Mouse (Mus musculus) lung, embryonic 15.5 days (tissue): Measurements from ENCODE around the gene Eif2b2. TPM values are rescaled to one million over a fixed set of nuclear protein-coding genes. Genes with fewer than 3 reads are reported as not detected.

Experiments
- ATAC-seq: fragments of 200-750 bp; cut with Nextera tagmentation; 2 replicates; pipeline ENCODE4 v1.8.0; 2017; ENCODE audit warnings: moderate number of reproducible peaks, borderline replicate concordance; ENCODE audit not compliant: low FRiP score, low TSS enrichment; ENCODE audit errors: extremely low read depth
- H3K27ac ChIP-seq: fragments of 300-500 bp; sonication (generic); 2 replicates; pipeline ENCODE4 v1.5.1; 2015; ENCODE audit warnings: moderate library complexity, mild to moderate bottlenecking, inconsistent platforms
- H3K27me3 ChIP-seq: fragments of 300-500 bp; sonication (generic); 2 replicates; pipeline ENCODE4 v1.6.1; 2015; ENCODE audit warnings: inconsistent platforms
- H3K36me3 ChIP-seq: fragments of 300-500 bp; sonication (generic); 2 replicates; pipeline ENCODE4 v1.6.1; 2015; ENCODE audit warnings: inconsistent platforms
- H3K4me1 ChIP-seq: fragments of 300-500 bp; sonication (generic); 2 replicates; pipeline ENCODE4 v1.6.1; 2015; ENCODE audit warnings: inconsistent platforms
- H3K4me2 ChIP-seq: fragments of 300-500 bp; sonication (generic); 2 replicates; pipeline ENCODE4 v1.6.1; 2015; ENCODE audit warnings: inconsistent platforms, mild to moderate bottlenecking, moderate library complexity
- H3K4me3 ChIP-seq: fragments of 300-500 bp; sonication (generic); 2 replicates; pipeline ENCODE4 v1.5.1; 2015; ENCODE audit warnings: mild to moderate bottlenecking, inconsistent platforms
- H3K9ac ChIP-seq: fragments of 300-500 bp; sonication (generic); 2 replicates; pipeline ENCODE4 v1.6.1; 2015; ENCODE audit warnings: inconsistent platforms
- H3K9me3 ChIP-seq: fragments of 300-500 bp; sonication (generic); 2 replicates; pipeline ENCODE4 v1.6.1; 2016; ENCODE audit warnings: inconsistent platforms
- WGBS: fragments of 180-500 bp; shearing (Covaris S2); methylation state at CpG from one replicate; pipeline ENCODE4 v1.1.7; 2015; 5-methylcytosine and 5-hydroxymethylcytosine counted together
- polyA plus RNA-seq: library from polyadenylated mRNA; unstranded; fragments of >200 nt; fragmentation: Nextera tagmentation; extraction: Ambion mirVana; gene quantifications from 2 replicates; pipeline ENCODE4 v1.2.1, GENCODE M21; 2015

Gene Eif2b2
- polyA plus RNA-seq, 1 experiment from 2014 or later: 88.2 TPM

GRCm38 (mm10) chr12:85195086-85195485 is 24.2 kb upstream of the Eif2b2 start:
- Histone ChIP-seq H3K27me3 (no peaks in the 10 kb centered on the region), H3K4me3 (no peak overlapping the region), H3K9me3 (no peaks in the 10 kb centered on the region), H3K4me2 (0 out of 2 replicates have a peak overlapping the region, but pooled peaks have one; percentile 11), H3K27ac (peak overlapping the region; percentile 81), H3K4me1 (peaks cover 55% of the 10 kb centered on the region), H3K36me3 (no peaks in the 10 kb centered on the region), H3K9ac (no peak overlapping the region)
- WGBS: 54% methylated on average over 5 of the region's 5 CpGs
- peak; percentile 1; the same call in 1 of the 2 replicates for ATAC-seq

GRCm38 (mm10) chr12:85196191-85196590 is 23.1 kb upstream of the Eif2b2 start:
- H3K9ac ChIP-seq: no peak overlapping the region
- 82% methylated on average over 10 of the region's 10 CpGs for WGBS
- H3K27ac ChIP-seq: no peak overlapping the region
- H3K27me3 ChIP-seq: no peaks in the 10 kb centered on the region
- ATAC-seq: no peak
- peaks cover 62% of the 10 kb centered on the region for H3K4me1 ChIP-seq
- H3K36me3 ChIP-seq: no peaks in the 10 kb centered on the region
- no peak overlapping the region for H3K4me2 ChIP-seq
- H3K9me3 ChIP-seq: no peaks in the 10 kb centered on the region
- H3K4me3 ChIP-seq: no peak overlapping the region

- H3K4me3 ChIP-seq: no peak overlapping the region
- H3K9ac ChIP-seq: no peak overlapping the region
- no peaks in the 10 kb centered on the region for H3K9me3 ChIP-seq
- no peak for ATAC-seq
- no peak overlapping the region for H3K27ac ChIP-seq
- no peak overlapping the region for H3K4me2 ChIP-seq
- no peaks in the 10 kb centered on the region for H3K27me3 ChIP-seq
- peaks cover 62% of the 10 kb centered on the region for H3K4me1 ChIP-seq
- 58% methylated on average over 7 of the region's 7 CpGs for WGBS
- H3K36me3 ChIP-seq: no peaks in the 10 kb centered on the region
Measured at GRCm38 (mm10) chr12:85197371-85197770, 21.9 kb upstream of the Eif2b2 start.

GRCm38 (mm10) chr12:85197936-85198335 is 21.3 kb upstream of the Eif2b2 start:
- Histone ChIP-seq H3K4me1 (peaks cover 57% of the 10 kb centered on the region), H3K4me2 (no peak overlapping the region), H3K36me3 (no peaks in the 10 kb centered on the region), H3K27me3 (no peaks in the 10 kb centered on the region), H3K4me3 (no peak overlapping the region), H3K9ac (no peak overlapping the region), H3K27ac (no peak overlapping the region), H3K9me3 (no peaks in the 10 kb centered on the region)
- no peak for ATAC-seq
- 16% methylated on average over 8 of the region's 8 CpGs for WGBS

- Histone ChIP-seq H3K4me1 (peaks cover 37% of the 10 kb centered on the region), H3K27ac (no peak overlapping the region), H3K9ac (no peak overlapping the region), H3K36me3 (no peaks in the 10 kb centered on the region), H3K4me2 (no peak overlapping the region), H3K4me3 (no peak overlapping the region), H3K27me3 (no peaks in the 10 kb centered on the region), H3K9me3 (no peaks in the 10 kb centered on the region)
- 80% methylated on average over 1 of the region's 1 CpGs for WGBS
- no peak for ATAC-seq
Measured at GRCm38 (mm10) chr12:85199954-85200353, 19.3 kb upstream of the Eif2b2 start.

- Histone ChIP-seq H3K4me3 (no peak overlapping the region), H3K9me3 (no peaks in the 10 kb centered on the region), H3K9ac (no peak overlapping the region), H3K27me3 (no peaks in the 10 kb centered on the region), H3K4me1 (peaks cover 27% of the 10 kb centered on the region), H3K36me3 (no peaks in the 10 kb centered on the region), H3K4me2 (no peak overlapping the region), H3K27ac (peak overlapping the region; percentile 63)
- ATAC-seq: no peak
- WGBS: 29% methylated on average over 24 of the region's 24 CpGs
Measured at GRCm38 (mm10) chr12:85200929-85201829, 18.1 kb upstream of the Eif2b2 start.

GRCm38 (mm10) chr12:85201830-85202147 is 17.5 kb upstream of the Eif2b2 start:
- Histone ChIP-seq H3K4me1 (peaks cover 27% of the 10 kb centered on the region), H3K9me3 (no peaks in the 10 kb centered on the region), H3K4me3 (no peak overlapping the region), H3K27me3 (no peaks in the 10 kb centered on the region), H3K4me2 (no peak overlapping the region), H3K36me3 (no peaks in the 10 kb centered on the region), H3K9ac (no peak overlapping the region), H3K27ac (peak overlapping the region; percentile 63)
- 75% methylated on average over 2 of the region's 2 CpGs for WGBS
- no peak for ATAC-seq

GRCm38 (mm10) chr12:85202191-85202590 is 17.1 kb upstream of the Eif2b2 start:
- 77% methylated on average over 7 of the region's 7 CpGs for WGBS
- Histone ChIP-seq H3K4me1 (peaks cover 26% of the 10 kb centered on the region), H3K27ac (peak overlapping the region; percentile 63; the same call in 1 of the 2 replicates), H3K36me3 (no peaks in the 10 kb centered on the region), H3K9ac (no peak overlapping the region), H3K4me3 (no peak overlapping the region), H3K27me3 (no peaks in the 10 kb centered on the region), H3K9me3 (no peaks in the 10 kb centered on the region), H3K4me2 (no peak overlapping the region)
- ATAC-seq: no peak

- no peak overlapping the region for H3K27ac ChIP-seq
- H3K9me3 ChIP-seq: no peaks in the 10 kb centered on the region
- H3K9ac ChIP-seq: no peak overlapping the region
- H3K27me3 ChIP-seq: no peaks in the 10 kb centered on the region
- H3K4me3 ChIP-seq: no peak overlapping the region
- 53% methylated on average over 5 of the region's 5 CpGs for WGBS
- no peak overlapping the region for H3K4me2 ChIP-seq
- peaks cover 16% of the 10 kb centered on the region for H3K4me1 ChIP-seq
- no peak for ATAC-seq
- no peaks in the 10 kb centered on the region for H3K36me3 ChIP-seq
Measured at GRCm38 (mm10) chr12:85203699-85204098, 15.6 kb upstream of the Eif2b2 start.

- no peaks in the 10 kb centered on the region for H3K36me3 ChIP-seq
- no peaks in the 10 kb centered on the region for H3K27me3 ChIP-seq
- H3K27ac ChIP-seq: no peak overlapping the region
- WGBS: 51% methylated on average over 8 of the region's 8 CpGs
- H3K4me1 ChIP-seq: peaks cover 16% of the 10 kb centered on the region
- no peak overlapping the region for H3K4me2 ChIP-seq
- no peaks in the 10 kb centered on the region for H3K9me3 ChIP-seq
- no peak for ATAC-seq
- H3K9ac ChIP-seq: no peak overlapping the region
- H3K4me3 ChIP-seq: no peak overlapping the region
Measured at GRCm38 (mm10) chr12:85204105-85204504, 15.2 kb upstream of the Eif2b2 start.

GRCm38 (mm10) chr12:85205425-85205824 is 13.9 kb upstream of the Eif2b2 start:
- WGBS: 87% methylated on average over 10 of the region's 10 CpGs
- Histone ChIP-seq H3K27me3 (no peaks in the 10 kb centered on the region), H3K4me3 (no peak overlapping the region), H3K4me1 (peaks cover 16% of the 10 kb centered on the region), H3K4me2 (no peak overlapping the region), H3K9me3 (no peaks in the 10 kb centered on the region), H3K27ac (no peak overlapping the region), H3K9ac (no peak overlapping the region), H3K36me3 (no peaks in the 10 kb centered on the region)
- no peak for ATAC-seq

GRCm38 (mm10) chr12:85208687-85209199 is 10.5 kb upstream of the Eif2b2 start:
- Histone ChIP-seq H3K27me3 (no peaks in the 10 kb centered on the region), H3K4me1 (0 out of 2 replicates have a peak, but pooled peaks cover 3% of the 10 kb centered on the region), H3K4me3 (no peak overlapping the region), H3K9ac (no peak overlapping the region), H3K27ac (no peak overlapping the region), H3K4me2 (no peak overlapping the region), H3K9me3 (no peaks in the 10 kb centered on the region), H3K36me3 (no peaks in the 10 kb centered on the region)
- ATAC-seq: no peak
- WGBS: 29% methylated on average over 7 of the region's 7 CpGs
